Mouse (Mus musculus) skeletal muscle tissue, postnatal 0 days (tissue): ENCODE measurements around the gene Trim56. TPM values are rescaled to one million over a fixed set of nuclear protein-coding genes. Genes with fewer than 3 reads are reported as not detected.

Experiments used
- polyA plus RNA-seq: library from polyadenylated mRNA; unstranded; fragments of >200 nt; fragmentation: Nextera tagmentation; extraction: Ambion mirVana; gene quantifications from 2 replicates; pipeline ENCODE4 v1.2.1, GENCODE M21; 2015

Gene Trim56
- polyA plus RNA-seq, result 4.1 and 5.1 TPM in 2 replicates

DNA sequence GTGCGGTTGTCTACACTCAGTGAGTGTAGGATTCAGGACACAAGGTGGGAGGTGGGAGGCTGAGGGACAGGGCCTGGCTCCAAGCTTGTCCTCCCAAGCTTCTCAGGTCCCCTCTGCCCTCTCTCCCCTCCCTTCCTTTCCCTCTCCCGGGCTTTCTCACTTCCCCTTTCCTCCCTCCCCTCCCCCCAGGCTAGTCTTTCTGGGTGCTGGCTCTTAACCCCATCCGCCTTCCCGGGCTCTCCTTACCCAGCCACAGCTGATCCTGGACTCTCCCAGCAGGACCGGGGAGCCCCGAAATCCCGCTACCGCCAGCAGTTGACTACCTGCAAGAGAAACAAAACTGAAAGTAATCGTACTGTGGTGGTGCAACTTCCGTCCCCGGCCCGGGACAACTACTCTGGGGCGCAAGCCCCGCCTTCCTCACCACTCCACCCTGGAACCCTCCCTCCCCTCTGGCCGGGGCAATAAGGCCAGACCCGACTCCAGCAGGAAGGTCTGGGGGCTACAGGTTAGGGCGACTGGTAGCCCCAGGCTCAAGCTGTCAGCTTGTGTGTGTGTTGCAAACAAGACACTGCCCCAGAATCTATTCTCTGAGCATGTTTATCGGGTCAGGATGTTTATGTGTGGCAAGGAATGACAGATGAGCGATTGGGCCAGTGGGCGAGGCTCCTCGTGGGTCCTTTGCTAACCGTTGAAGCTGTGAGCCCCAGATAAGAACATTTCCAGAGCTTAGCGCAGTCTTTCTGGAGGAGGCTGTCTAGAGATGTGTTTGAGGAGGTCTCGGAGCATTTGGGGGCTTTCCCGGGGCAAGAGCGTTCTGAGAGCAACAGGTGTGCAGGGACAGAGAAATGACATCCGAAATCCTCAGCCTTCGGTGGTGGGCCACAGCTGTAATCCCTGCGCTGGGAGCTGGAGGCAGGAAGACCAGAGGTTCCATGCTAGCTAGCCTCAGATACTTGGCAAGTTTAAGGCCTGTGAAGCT is at the start of gene Trim56:
Gene Trim56 (minus strand): TSS at position 344 of the 982 bp plus-strand sequence.

DNA sequence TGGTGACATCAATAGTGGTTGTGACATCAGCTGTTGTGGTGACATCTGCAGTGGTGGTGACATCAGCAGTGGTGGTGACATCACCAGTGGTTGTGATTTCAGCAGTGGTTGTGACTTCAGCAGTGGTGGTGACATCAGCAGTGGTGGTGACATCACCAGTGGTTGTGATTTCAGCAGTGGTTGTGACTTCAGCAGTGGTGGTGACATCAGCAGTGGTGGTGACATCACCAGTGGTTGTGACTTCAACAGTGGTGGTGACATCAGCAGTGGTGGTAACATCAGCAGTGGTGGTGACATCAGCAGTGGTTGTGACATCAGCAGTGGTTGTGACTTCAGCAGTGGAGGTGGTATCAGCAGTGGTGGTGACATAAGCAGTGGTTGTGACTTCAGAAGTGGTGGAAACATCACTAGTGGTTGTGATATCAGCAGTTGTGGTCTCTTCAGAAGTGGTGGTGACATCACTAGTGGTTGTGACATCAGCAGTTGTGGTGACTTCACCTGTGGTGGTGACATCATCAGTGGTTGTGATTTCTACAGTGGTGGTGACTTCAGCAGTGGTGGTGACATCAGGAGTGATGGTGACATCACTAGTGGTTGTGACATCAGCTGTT is 33.4 kb upstream of the Trim56 start, which contains the start of gene Muc3:
Gene Muc3 (minus strand): TSS at position 51 of the 611 bp plus-strand sequence.

DNA sequence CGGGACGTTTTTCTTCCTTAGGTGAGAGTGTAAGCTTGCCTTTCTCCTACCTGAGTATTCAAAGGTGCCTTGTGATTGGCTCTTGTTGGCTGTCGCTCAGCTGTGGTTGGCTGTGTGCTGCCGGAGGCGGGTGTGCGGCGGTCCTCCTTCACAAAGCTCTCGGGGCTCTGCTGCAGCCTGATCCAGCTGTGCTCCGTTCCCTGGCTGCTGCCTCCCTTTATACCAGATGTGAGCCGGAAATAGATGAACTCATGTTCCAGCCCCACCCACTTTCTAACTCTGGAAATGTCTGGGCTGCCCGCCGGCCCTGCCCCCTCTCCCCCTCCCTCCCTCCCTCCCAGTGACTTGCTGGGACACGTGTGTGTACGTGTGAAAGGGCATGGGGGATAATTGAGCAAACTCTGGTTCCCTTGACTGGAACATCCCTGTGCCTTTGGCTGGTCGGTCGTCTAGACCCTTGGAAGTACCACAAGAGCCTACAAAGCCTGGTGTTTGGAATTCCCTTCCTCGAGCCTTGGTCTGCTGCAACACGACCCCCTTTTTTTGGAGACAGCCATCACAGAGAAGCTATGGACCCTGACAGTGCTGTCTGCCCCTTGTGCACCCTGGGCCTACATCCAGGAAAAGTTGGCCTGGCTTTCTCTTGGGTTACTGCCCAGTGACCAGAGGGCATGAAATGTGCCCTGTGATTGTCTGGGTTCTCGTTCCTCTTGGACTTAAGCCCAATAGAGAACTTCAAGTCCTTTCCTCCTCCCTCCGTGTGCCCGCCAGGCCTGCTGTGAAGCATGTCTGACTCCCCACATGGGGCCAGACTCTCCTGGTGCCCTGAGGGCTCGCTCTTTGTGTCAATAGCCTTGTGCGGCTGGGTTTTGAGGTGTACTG is 43.7 kb downstream of the Trim56 start, which contains the start of gene Serpine1:
Gene Serpine1 (minus strand): TSS at position 190 of the 882 bp plus-strand sequence.

Other genes with a start within 250 kb of the Trim56 start
- gene Col26a1, start 233.0 kb downstream of the Trim56 start, polyA plus RNA-seq, result 22.9 and 24.1 TPM in 2 replicates
- gene Ift22, start 208.1 kb downstream of the Trim56 start, polyA plus RNA-seq, result 20.8 and 25.7 TPM in 2 replicates
- 178 and 191 TPM in 2 replicates for gene Fis1, start 162.9 kb downstream of the Trim56 start, polyA plus RNA-seq
- 7.8 and 12.0 TPM in 2 replicates for gene Cldn15, start 149.6 kb downstream of the Trim56 start, polyA plus RNA-seq
- 13.4 and 20.1 TPM in 2 replicates for gene Plod3, start 129.2 kb downstream of the Trim56 start, polyA plus RNA-seq
- gene Znhit1, start 128.2 kb downstream of the Trim56 start, polyA plus RNA-seq, result 50.8 and 52.5 TPM in 2 replicates
- not detected in 2 replicates for gene Vgf, start 89.8 kb downstream of the Trim56 start, polyA plus RNA-seq
- 81.5 and 101 TPM in 2 replicates for gene Ap1s1, start 70.1 kb downstream of the Trim56 start, polyA plus RNA-seq
- 0.50 and 0.71 TPM in 2 replicates for gene Serpine1, start 43.9 kb downstream of the Trim56 start, polyA plus RNA-seq
- not detected in 2 replicates for gene Muc3, start 33.1 kb upstream of the Trim56 start, polyA plus RNA-seq
- gene Muc3a, start 96.2 kb upstream of the Trim56 start, polyA plus RNA-seq, result 0.09 TPM in 1 of 2 replicates, not detected in the other
- gene Ache, start 171.3 kb upstream of the Trim56 start, polyA plus RNA-seq, result 60.2 and 65.7 TPM in 2 replicates
- 35.6 and 36.9 TPM in 2 replicates for gene Ufsp1, start 178.4 kb upstream of the Trim56 start, polyA plus RNA-seq
- 25.9 and 33.5 TPM in 2 replicates for gene Srrt, start 191.5 kb upstream of the Trim56 start, polyA plus RNA-seq
- gene Trip6, start 198.2 kb upstream of the Trim56 start, polyA plus RNA-seq, result 32.3 and 38.1 TPM in 2 replicates
- gene Slc12a9, start 217.4 kb upstream of the Trim56 start, polyA plus RNA-seq, result 4.4 and 5.0 TPM in 2 replicates
- 16.1 and 17.8 TPM in 2 replicates for gene Ephb4, start 233.9 kb upstream of the Trim56 start, polyA plus RNA-seq